Mouse (Mus musculus) naive thymus-derived CD4-positive, alpha-beta T cell, adult 5 months (primary cell): ENCODE results near the gene Itgal. TPM values are rescaled to one million over a fixed set of nuclear protein-coding genes. Genes with fewer than 3 reads are reported as not detected.

Source experiments
- polyA plus RNA-seq: library from polyadenylated mRNA; unstranded; fragments of 100-300 nt; shearing (Covaris generic); gene quantifications from one replicate; pipeline ENCODE4 v1.2.1, GENCODE M21; 2017

Itgal gene
- polyA plus RNA-seq: 168 TPM

DNA sequence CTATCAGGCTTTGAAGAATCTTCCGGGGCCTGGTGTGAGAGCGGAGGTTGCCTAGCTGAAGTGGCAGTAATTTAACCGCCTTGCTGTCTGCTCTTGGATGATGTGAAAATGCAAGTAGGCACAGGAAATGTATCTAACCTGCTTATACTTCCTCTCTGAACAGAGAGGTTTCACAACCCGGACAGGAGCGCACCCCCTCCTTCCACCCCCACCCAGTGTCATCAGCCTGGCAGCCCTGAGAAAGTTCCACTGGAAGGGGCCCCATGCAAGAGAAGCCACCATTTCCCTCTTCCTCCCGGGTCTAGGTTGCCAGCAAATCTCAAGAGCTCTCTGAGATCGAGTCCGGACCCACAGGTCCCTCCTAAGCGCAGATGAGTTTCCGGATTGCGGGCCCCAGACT, at the start of gene Itgal:
TSS of gene Itgal (plus strand) at position 163 of the 400 bp plus-strand sequence.

DNA sequence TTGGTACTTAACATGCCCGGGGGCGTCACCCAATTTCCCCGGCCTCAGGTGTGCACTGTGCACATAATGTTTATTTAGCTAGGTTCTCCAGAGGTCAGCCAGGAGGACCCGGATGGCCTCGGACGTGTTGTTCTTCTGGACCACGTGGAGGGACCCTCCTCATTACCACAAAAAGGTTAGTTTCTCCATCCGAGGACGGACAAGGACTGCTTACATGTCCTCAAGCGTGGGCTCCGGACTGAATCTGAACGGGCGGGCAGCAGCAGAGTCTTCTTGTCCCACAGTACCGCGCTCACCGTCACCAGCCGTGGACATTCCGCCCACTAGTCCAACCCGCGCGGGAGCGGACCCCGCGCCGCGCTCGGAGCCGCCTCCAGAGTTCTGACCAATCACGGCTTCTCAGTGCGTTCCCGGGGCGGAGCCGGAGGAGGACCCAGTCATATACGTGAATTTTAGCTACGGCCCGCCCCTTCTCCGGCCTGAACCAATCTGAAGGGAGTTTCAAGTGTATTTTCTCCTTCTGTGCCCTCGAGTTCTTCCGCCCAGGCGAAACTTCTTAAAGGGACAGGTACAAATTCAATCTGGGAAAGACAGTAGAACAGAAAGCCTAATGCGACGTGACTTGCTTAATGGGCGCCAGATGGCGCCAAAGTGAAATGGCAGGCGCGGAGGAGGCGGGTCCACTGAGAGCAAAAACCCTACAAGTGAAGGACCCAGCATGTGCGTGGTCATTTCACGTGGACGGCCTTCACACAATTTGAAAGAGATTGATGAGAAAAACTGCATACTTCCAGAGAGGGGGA, 35.5 kb upstream of the Itgal start, which contains the start of gene Dctpp1:
TSS of gene Dctpp1 (minus strand) at position 401 of the 803 bp plus-strand sequence.

GRCm38 (mm10) chr7:127273925-127274789, 21.9 kb upstream of the Itgal start, which contains the start of gene Sephs2:
Gene Sephs2, minus strand, starts transcription at chr7:127274055.

DNA sequence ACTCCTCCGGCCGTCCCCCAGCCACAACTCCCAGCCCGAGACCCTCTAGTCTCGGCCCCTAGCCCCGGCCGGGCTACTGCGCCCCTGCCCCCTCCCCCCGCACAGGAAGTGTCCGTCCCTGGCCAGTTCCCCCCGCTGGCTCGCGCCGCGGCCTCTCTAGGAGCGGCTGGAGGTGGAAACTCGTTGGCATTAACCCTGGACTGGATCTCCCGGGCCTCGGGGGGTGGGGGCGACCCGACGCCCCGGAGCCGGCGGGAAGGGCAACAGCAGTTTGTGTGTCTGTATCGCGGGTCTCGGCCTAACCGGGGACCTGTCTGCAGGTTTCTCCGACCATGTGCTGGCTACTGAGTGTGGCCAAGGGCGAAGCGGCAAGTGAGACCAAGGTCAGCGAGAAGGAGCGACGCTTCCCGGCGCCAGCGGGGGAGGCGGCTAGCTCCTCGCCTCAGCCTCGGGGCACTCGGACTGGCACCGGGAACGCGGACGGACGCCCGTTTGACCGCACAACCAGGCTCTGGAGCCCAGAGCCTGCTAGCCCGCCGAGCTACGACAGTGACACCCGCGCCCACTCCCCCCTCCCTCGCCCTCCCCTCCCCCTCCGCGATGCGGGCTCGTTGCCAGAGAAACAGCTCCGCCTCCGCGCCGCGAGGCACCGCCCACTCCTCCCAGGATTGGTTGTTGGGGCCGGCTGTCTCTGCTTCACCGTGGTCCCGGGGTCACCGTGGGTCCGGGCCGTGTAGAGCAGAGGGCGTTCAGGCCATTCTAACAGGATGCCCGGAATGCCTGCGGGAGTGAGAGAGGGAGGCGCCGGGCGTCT, 49.7 kb downstream of the Itgal start, which contains the start of gene Zfp768:
TSS of gene Zfp768 (minus strand) at position 78 of the 814 bp plus-strand sequence.

GRCm38 (mm10) chr7:127375271-127376245, 79.5 kb downstream of the Itgal start, which contains the start of gene Zfp747:
Gene Zfp747, minus strand, starts transcription at chr7:127376050.

Other genes with a start within 250 kb of the Itgal start
- not detected for gene Zg16, start 208.9 kb upstream of the Itgal start, polyA plus RNA-seq
- gene AI467606, start 204.9 kb upstream of the Itgal start, polyA plus RNA-seq: 117 TPM
- gene Qprt, start 174.0 kb upstream of the Itgal start, polyA plus RNA-seq: 9.7 TPM
- gene Spn, start 158.4 kb upstream of the Itgal start, polyA plus RNA-seq: 42.1 TPM
- gene Cd2bp2, start 100.2 kb upstream of the Itgal start, polyA plus RNA-seq: 47.5 TPM
- 47.3 TPM for gene Tbc1d10b, start 87.8 kb upstream of the Itgal start, polyA plus RNA-seq
- gene Mylpf, start 87.4 kb upstream of the Itgal start, polyA plus RNA-seq: 25.5 TPM
- 15.9 TPM for gene Zfp553, start 63.2 kb upstream of the Itgal start, polyA plus RNA-seq
- 528 TPM for gene Sept1, start 63.1 kb upstream of the Itgal start, polyA plus RNA-seq
- gene Zfp771, start 52.0 kb upstream of the Itgal start, polyA plus RNA-seq: 7.6 TPM
- gene Dctpp1, start 35.6 kb upstream of the Itgal start, polyA plus RNA-seq: 10.1 TPM
- gene Sephs2, start 22.2 kb upstream of the Itgal start, polyA plus RNA-seq: 26.9 TPM
- gene Zfp768, start 49.3 kb downstream of the Itgal start, polyA plus RNA-seq: not detected
- gene Zfp747, start 79.8 kb downstream of the Itgal start, polyA plus RNA-seq: 28.3 TPM
- 7.7 TPM for gene 9130019O22Rik, start 90.9 kb downstream of the Itgal start, polyA plus RNA-seq
- gene E430018J23Rik, start 97.4 kb downstream of the Itgal start, polyA plus RNA-seq: 7.6 TPM
- 17.1 TPM for gene Zfp764, start 110.6 kb downstream of the Itgal start, polyA plus RNA-seq
- gene Zfp688, start 125.8 kb downstream of the Itgal start, polyA plus RNA-seq: 23.4 TPM
- 12.4 TPM for gene Zfp689, start 152.9 kb downstream of the Itgal start, polyA plus RNA-seq
- gene Prr14, start 163.4 kb downstream of the Itgal start, polyA plus RNA-seq: 147 TPM
- 15.9 TPM for gene Fbrs, start 182.9 kb downstream of the Itgal start, polyA plus RNA-seq
- 92.2 TPM for gene Srcap, start 215.7 kb downstream of the Itgal start, polyA plus RNA-seq
- 5.2 TPM for gene Gm42715, start 223.3 kb downstream of the Itgal start, polyA plus RNA-seq